Mouse (Mus musculus) heart, postnatal 36 days (tissue): ENCODE measurements around the gene Ap1s2. TPM values are rescaled to one million over a fixed set of nuclear protein-coding genes. Genes with fewer than 3 reads are reported as not detected.
A peak's percentile ranks its signal among the peaks of the same experiment; 100 is the strongest.

Experiments
- DNase-seq, 2 experiments: peaks; one replicate each; pipeline ENCODE4 v3.0.0; 2021 to 2022
- intact Hi-C: fragments of 180-260 bp; cut with DNase I; formaldehyde crosslinking; loops from one replicate; pipeline ENCODE4 v1.15.1; 2025
- total RNA-seq, 2 experiments: library from RNA; stranded (reverse); gene quantifications; 2 replicates each; pipeline ENCODE4 v1.2.3; 2021

Ap1s2 gene
- total RNA-seq, 2 experiments from 2014 or later: 20.9 to 22.3 TPM

- DNase-seq: peak in 1 of 2 experiments; percentile 61
- intact Hi-C loops: loop anchor here (2.0 to 10.0 kb wide), 3 partner anchors 49 to 457 kb away; partner anchors contain the start of genes Ap1s2 and Piga
Observed at GRCm38 (mm10) chrX:163957803-163958466, 49.1 kb downstream of the Ap1s2 start.

GRCm38 (mm10) chrX:163958467-163958875 lies 49.7 kb downstream of the Ap1s2 start, which contains the start of gene Zrsr2:
Gene Zrsr2 (minus strand): TSS chrX:163958661.
- intact Hi-C loops: loop anchor here (2.0 to 10.0 kb wide), 3 partner anchors 50 to 456 kb away; partner anchors contain the start of genes Ap1s2 and Piga
- DNase-seq: peak; percentile 76 to 83

DNA sequence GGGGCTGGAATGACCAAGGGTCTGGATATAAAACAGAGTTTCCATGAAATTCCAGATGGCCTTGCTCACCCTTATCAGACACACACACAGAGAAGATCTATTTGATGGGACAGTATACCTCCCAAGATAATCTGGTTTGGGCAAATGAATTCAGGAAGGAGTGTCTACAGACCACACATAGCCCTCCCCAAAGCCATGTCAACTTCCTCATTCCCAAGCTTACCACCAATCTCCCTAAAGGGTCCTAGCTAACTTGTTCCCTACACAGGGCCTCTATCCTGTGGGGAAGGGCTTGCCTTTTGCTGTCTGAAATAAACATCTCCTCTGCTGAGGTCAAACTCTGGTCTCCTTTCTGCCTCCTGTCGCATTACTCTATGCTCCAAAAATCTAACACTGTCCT lies 72.3 kb downstream of the Ap1s2 start:
- intact Hi-C loops: no loop called here
- no peak for DNase-seq

DNA sequence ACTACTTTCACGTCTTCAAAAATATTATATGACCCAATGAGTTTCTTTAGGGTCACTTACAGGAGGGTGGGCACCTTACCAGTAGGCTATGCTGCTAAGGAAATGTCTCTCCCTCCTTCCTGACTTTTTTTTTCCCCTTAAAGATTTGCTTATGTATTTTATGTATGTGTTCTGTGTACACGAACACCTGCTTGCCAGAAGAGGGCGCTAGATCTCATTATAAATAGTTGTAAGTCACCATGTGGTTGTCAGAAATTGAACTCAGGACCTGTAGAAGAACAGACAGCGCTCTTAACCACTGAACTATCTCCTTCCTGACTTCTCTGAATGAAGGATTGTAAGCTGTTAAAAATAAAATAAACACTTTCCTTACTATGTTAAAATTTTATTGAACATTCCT lies 72.7 kb downstream of the Ap1s2 start:
- intact Hi-C loops: no loop called here
- no peak for DNase-seq

DNA sequence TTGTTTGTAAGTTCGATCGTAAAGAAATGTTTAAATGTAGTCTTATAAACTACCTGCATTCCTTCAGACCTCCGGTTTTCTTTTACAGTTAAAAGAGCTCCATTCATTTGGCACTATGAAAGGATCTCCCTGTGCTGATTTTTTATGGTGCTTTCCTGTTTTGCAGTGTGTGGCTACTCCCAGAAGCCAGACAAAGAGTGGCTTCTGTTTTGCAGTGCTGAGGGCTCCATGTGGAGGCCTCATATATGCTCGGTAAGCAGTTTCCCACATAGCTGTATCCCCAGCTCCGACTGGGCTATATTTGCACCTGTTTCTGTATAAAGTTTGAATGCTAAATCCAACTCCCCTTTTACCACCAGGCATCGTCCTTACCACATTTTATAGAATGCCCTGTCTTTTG lies 73.3 kb downstream of the Ap1s2 start:
- no peak for DNase-seq
- intact Hi-C loops: no loop called here

Other genes starting within 250 kb of the Ap1s2 start
- not detected for gene Rnf138rt1, start 147.7 kb upstream of the Ap1s2 start, total RNA-seq
- 10 to 100 TPM; 13.8 to 14.9 TPM for gene Zrsr2, start 49.6 kb downstream of the Ap1s2 start, total RNA-seq
- gene Car5b, start 119.0 kb downstream of the Ap1s2 start, total RNA-seq: 1 to 10 TPM in 1 of 2 experiments, under 1 TPM in 1; 0.65 to 1.7 TPM
- 1 to 10 TPM; 4.6 to 5.2 TPM for gene Siah1b, start 167.5 kb downstream of the Ap1s2 start, total RNA-seq
- gene Cltrn, start 179.8 kb downstream of the Ap1s2 start, total RNA-seq: not detected
- gene Ace2, start 230.3 kb downstream of the Ap1s2 start, total RNA-seq: 1 to 10 TPM; 1.6 TPM